Mouse (Mus musculus) lung, postnatal 25 days (tissue): Measurements from ENCODE around the gene Irf7.

Source experiments
- DNase-seq: peaks from one replicate; pipeline ENCODE4 v3.0.0; 2022; ENCODE audit warnings: low spot score

Gene Irf7

DNA sequence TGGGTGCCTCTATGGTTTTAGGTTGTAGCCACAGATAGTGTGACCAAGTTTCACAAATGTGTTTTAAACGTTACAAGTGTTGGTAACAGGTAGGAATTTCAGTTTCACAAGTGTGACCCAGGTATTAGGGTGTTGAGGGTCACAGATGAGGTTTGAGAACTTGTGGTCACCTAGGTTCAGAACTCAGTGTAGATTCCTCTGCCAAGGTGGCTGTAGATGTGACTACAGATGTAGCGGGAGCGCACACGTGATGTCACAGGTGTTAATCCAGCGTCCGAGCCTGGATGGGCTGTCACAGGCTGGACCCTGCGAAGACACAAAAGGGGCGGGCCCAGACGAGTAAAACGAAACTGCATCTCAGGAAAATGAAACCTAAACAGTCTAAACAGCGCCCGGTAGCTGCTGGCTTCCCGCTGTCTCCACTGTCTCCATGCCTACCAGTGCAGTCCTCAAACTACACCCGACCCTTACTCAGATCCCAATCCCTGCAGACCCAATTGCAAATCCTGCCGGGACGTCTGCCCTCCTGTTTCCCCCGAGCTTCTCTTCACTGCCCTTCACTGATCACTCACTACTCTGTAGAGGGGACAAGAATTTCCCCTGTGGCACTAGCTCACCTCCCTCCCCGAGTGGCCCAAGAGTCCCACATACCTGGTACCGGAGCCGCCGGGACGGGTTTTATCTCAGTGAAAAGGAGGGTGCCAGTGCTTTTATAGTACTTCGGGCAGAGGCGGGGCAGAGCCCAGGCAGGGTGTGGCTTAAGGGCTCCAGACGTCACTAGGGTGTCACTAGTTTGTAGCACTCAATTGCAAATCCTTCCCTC, at the start of gene Irf7:
Irf7 (minus strand) TSS at position 743 of the 823 bp plus-strand sequence.
- DNase-seq, result peak; percentile 83

DNA sequence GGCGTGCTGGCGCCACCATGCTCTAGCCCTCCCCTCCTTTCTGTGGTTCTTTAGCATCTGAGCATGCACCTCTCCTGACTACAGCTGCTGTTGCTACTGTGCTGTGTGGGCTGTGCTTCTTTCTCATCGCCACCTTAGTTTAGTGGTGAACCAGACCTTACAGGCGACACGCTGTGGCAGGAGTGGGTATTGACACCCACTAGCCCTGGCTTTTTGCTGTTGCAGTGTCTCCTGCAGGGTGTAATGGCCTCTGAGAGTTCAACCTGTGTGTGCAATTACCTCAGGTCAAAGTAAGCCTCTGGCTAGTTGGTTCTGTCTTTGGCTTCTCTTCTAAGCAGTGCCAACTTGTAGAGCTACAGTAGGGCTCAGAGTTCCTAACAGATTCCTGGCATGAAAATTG, 49.7 kb upstream of the Irf7 start:
- DNase-seq, result peak; percentile 45

DNA sequence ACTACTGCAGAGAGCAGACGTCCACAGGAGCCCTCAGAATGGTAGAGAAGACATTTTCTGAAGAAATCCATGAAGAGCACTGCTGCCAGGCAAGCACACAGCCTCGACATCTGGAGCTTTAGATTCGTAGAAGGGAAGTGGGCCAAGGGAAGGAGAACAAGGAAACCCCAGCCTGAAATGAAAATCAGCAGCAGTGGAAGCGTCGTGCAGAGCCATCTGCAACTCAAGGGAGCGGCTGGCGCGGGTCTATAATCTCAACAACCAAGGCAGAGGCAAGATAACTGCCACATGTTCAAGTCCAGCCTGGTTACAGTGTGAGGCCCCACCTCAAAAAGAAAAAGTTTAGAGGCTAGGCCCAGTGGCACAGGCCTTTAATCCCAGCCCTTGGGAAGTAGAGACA, 48.8 kb upstream of the Irf7 start:
- no peak for DNase-seq

DNA sequence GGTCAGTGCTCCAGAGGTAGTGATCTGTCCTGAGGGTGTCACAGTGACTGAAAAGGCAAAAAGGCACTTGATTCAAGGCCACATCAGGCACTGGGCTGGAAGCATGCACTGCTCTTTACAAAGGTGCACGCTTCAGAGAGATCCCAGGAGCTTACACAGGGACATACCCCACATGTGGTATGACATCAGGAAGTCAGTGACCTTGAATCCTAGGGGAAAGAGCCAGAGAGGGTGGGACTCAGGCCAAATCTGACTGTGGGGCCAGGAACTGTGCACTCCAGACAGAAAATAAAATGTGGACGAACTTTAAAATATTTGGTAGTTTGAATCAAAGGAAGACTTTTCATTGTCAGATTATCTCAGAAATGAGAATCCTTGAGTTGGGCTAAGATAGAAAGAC, 48.1 kb upstream of the Irf7 start:
- no peak for DNase-seq

DNA sequence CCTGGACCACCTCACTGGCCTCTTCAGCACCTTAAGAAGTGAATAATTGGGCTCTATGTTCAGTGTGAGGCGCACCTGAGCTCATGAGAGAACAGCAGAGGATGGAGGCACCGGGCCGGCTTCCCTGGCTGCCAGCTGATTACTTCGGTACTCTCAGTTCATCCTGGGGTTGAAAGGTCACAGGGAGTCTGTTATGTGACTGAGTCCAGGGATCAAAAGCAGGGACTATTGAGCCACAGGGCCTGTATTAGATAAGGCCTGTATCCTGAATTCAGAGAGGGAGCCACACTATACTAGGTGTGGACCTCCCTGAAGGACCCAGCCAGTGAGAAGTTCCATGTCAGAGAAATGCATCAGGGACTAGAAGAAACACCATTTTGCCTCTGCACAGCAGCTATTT, 38.3 kb upstream of the Irf7 start:
- no peak for DNase-seq

GRCm38 (mm10) chr7:141302702-141303268, 36.5 kb upstream of the Irf7 start:
- peak; percentile 18 for DNase-seq

- DNase-seq, result no peak
These were observed 35.1 kb upstream of the Irf7 start for GRCm38 (mm10) chr7:141301386-141301785.

DNA sequence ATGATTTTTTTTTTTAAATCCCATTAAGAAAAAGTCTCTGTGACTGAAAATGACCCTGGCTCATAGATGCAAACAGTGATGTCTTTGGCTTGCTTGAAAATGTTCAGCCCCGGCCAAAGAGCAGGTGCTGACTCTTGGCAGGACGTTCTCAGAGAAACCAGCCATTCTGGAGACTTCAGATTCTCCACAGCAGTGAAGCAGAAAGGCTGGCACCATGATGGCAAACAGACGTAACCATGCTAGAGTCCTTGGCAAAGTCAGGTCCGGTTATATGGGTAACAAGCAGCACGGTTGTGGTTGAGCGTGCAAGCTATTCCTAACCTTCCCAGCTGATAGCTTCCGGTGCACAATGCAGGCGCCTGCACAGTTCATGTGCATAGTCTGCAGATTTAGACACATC, 32.9 kb upstream of the Irf7 start:
- no peak for DNase-seq

GRCm38 (mm10) chr7:141297926-141298650, 31.8 kb upstream of the Irf7 start:
- DNase-seq, result no peak

DNA sequence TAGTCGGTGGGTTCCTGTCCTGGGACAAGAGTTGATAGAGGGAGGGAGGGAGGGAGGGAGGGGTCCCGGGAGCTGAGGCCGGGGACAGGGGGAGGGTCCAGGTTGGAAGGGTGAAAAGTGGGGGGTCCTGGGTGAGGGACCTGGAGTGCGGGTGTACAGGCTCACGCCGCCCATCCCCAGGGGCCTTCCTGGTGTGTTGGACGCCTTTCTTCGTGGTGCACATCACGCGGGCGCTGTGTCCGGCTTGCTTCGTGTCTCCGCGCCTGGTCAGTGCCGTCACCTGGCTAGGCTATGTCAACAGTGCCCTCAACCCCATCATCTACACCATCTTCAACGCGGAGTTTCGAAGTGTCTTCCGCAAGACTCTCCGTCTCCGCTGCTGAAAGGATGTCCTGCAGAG, 28.2 kb upstream of the Irf7 start:
- no peak for DNase-seq

DNA sequence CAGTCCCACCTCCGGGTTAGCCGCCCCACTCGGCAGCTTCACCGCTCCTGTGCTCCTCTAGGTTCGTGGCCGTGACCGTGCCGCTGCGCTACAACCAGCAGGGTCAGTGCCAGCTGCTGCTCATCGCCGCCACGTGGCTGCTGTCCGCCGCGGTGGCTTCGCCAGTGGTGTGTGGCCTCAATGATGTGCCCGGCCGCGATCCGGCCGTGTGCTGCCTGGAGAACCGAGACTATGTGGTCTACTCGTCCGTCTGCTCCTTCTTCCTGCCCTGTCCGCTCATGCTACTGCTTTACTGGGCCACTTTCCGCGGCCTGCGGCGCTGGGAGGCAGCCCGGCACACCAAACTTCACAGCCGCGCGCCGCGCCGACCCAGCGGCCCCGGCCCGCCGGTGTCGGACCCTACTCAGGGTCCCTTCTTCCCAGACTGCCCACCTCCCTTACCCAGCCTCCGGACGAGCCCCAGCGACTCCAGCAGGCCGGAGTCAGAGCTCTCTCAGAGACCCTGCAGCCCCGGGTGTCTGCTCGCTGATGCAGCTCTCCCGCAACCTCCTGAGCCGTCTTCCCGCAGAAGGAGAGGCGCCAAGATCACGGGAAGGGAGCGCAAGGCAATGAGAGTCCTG, 27.7 kb upstream of the Irf7 start:
- peak; percentile 18 for DNase-seq

DNA sequence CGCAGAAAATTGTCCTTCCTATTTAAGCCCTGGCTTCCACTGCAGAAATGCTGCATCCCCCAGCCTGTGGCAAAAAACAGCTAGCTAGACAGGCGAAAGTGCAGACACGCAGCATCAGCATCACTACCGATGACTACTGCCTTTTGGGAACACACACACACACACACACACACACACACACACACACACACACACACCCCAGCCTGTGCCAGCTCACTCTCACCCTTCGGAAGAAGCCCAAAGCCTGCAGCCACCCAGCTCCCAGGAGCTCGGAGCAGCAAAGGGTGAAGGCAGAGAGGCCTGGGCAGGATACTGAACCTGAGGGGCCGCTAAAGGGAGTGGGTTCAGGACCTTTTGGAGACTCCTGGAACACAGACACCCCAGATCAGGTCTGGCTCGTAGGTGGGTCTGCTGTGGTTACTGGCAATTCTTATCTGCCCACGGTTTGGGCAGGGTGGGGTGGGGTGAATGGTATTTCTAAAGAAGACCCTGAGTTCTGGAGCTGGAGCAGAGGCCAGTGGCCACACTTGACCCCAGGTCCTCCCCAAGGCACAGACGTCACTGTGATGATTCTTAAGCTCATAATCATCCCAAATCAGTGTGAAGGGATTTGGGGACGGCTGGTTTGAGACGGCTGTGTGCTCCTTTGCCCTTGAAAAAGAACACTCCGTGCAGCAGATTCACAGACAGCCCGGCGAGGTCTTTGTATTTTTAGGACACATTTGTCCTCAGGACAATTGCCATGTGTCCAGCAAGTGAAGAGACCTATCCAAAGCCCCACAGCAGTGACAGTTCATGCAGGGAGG, 26.5 kb upstream of the Irf7 start:
- no peak for DNase-seq

DNA sequence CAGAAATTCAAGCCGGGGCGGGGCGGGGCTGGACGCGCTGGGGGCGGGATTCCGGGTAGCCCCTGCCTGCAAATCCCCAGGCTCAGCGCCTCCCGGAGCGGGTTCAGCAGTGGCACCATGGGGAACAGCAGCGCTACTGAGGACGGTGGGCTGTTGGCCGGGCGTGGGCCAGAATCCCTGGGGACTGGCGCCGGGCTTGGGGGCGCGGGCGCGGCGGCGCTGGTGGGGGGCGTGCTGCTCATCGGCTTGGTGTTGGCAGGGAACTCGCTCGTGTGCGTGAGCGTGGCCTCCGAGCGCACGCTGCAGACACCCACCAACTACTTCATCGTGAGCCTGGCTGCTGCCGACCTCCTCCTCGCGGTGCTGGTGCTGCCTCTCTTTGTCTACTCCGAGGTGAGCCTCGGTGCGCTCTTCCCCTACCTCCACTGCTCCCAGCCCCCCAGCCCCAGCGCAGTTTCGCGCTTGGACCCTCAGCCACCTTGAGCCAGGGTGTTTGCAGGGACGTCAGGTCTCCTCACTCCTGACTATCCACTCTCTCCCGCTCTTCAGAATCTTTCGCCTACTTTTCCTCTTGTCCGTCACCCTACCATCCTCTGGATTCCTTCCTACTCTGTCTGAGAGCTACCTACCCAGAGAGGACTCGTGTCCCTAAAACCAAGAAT, 25.8 kb upstream of the Irf7 start, which contains the start of gene Drd4:
Drd4 (plus strand) TSS at position 86 of the 662 bp plus-strand sequence.
- no peak for DNase-seq

DNA sequence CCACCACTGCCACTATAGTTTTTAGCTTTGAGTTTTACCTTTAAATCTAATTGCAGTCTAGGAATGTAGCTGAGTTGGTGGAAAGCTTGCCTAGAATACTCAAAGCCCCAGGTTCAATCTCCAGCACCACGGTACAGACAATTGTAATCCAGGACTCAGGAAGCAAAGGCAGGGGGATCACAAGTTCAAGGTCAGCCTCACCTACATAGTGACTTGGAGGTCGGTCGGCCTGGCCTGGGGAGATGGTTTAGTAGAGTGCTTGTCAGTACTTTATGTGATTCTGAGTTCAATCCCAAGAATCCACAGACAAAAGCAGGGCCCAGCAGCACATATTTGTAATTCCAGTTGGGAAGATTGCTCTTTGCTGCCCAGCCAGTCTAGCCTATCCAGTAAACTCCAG, 21.8 kb upstream of the Irf7 start:
- DNase-seq, result no peak

GRCm38 (mm10) chr7:141282756-141283155, 16.5 kb upstream of the Irf7 start:
- DNase-seq, result no peak

DNA sequence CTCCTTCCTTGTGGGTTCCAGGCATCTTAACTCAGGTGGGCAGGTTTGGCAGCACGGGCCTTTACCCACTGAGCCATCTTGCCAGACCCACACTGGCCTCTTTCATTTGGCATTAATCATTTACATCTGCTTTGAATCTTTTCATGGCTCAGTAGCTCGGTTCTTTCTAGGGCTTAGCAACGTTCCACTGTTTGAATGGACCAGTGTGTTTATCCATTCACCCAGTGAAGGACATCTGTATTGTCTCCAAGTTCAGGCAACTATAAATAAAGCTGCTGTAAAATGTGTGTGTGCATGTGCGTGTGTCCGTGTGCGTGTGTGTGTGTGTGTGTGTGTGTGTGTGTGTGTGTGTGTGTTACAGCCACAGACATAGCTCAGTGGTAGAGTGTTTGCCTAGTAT, 15.2 kb upstream of the Irf7 start:
- DNase-seq, result no peak

DNA sequence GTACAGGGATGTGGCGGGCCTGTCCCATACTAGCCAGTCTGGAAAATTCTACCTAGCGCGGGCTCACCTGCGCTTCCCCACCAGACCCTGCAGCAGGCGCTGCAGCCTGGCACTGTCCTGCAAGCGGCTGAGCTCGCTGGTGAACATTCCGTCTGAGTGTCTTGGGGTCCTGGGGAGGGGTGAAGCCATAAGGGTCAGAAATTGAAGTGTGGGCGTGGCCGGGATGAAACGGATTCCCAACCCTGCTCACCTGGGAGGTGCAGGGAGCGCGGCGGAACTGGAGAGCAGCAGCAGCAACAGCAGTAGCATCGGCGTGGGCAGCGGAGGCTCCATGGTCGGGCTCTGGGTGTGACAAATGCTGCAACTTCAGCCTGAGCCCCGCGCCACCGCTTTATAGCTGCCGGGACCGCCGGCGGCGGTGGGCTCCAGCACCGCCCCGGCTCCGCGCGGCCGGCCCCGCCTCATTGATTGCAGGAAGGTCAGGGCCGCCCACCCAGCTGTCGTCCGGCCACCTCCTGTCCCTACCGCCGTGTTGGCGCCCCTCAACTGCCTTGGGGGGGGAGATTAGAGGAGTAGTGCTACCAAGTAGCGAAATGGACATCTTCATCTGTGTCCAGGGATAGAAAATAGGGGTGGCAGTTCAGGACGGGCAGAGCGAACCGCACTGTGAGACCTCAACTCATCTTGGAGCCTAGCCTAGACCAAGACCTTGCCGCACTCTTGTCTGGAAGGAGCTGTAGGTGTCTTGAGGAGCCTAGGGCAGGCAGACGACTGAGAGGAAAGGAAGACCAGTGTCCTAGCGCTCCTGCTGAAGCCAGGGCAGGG, 12.7 kb upstream of the Irf7 start, which contains the start of gene Sct:
Sct (minus strand) TSS at position 368 of the 825 bp plus-strand sequence.
- DNase-seq, result no peak

GRCm38 (mm10) chr7:141277701-141278678, 11.7 kb upstream of the Irf7 start:
- DNase-seq, result no peak

DNA sequence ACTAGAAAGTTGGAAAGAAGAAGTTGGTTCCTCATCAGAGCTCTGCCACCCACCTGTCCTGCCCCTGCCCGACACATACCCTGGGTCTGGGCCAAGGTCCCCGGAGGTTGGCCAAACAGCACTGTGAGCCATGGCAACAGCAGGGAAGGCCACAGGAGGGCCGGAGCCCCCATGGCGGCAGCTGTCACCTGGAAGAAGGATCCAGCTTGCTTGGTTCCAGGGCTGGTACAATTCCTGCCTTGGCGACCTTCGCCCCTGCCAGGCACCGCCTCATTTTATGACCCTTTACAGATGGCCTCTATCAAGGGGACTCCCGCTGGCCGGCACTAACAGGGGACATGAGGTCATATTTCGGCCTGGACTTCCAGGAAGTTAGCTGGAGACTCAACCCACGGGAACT, 10.3 kb upstream of the Irf7 start, which contains the start of gene Cdhr5:
Cdhr5 (minus strand) TSS at position 241 of the 400 bp plus-strand sequence.
- DNase-seq, result no peak
